8 mouse cellular contexts compared by ENCODE assay signal in the genomic region with DNA sequence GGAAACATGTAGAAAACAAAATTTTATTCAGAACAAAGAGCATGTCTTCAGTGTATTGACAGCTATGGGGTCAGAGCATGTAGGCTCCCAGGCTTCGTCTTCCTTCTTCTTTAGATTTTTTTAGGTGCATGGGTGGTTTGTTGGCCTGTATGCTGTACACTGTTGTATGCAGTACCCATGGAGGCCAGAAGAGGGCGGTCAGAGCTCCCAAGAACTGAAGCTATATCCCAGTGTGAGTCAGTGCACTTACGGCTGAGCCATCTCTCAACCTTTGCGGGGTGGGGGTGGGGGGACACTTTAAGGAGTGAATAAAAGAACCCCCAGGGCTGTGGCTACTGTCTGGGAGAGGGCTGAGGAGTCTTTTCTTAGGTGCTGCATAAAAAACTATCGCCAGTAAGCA. TPM values are rescaled to one million over a fixed set of nuclear protein-coding genes. Genes with fewer than 3 reads are reported as not detected.
DNase-seq lines count a peak whose midpoint lies in the region; ATAC-seq lines count a peak whose summit lies in the region.

No protein-coding gene starts in this region.

- no peak overlapping the region for H3K4me2 ChIP-seq in midbrain, embryonic 15.5 days
- no peak overlapping the region for H3K4me2 ChIP-seq in hindbrain, embryonic 16.5 days (ENCODE audit: low read length)
- no peak overlapping the region for H3K4me2 ChIP-seq in neural tube, embryonic 14.5 days (ENCODE audit: low read depth, low read length)

- H3K9ac ChIP-seq in midbrain, embryonic 15.5 days, result no peak overlapping the region
- H3K9ac ChIP-seq in hindbrain, embryonic 16.5 days (ENCODE audit: low read depth, low read length), result no peak overlapping the region
- H3K9ac ChIP-seq in neural tube, embryonic 14.5 days (replicated peaks; ENCODE audit: low read depth, low read length), result no peak overlapping the region

- H3K27me3 ChIP-seq in midbrain, embryonic 10.5 days (ENCODE audit: low read depth, poor library complexity, severe bottlenecking), result peaks cover 6% of the 10 kb centered on the region; the same call in 1 of the 2 replicates
- no peaks in the 10 kb centered on the region for H3K27me3 ChIP-seq in midbrain, embryonic 15.5 days (replicated peaks)
- 0 out of 2 replicates have a peak, but pooled peaks cover 16% of the 10 kb centered on the region for H3K27me3 ChIP-seq in forebrain, embryonic 10.5 days (ENCODE audit: poor library complexity, severe bottlenecking)
- H3K27me3 ChIP-seq in hindbrain, embryonic 16.5 days (replicated peaks; ENCODE audit: control insufficient read depth, insufficient read depth, low read length), result no peaks in the 10 kb centered on the region
- no peaks in the 10 kb centered on the region for H3K27me3 ChIP-seq in neural tube, embryonic 14.5 days (ENCODE audit: control insufficient read depth, insufficient read depth, low read length)

- no peaks in the 10 kb centered on the region for H3K9me3 ChIP-seq in midbrain, embryonic 10.5 days (replicated peaks)
- no peaks in the 10 kb centered on the region for H3K9me3 ChIP-seq in midbrain, embryonic 15.5 days
- no peaks in the 10 kb centered on the region for H3K9me3 ChIP-seq in forebrain, embryonic 10.5 days
- no peaks in the 10 kb centered on the region for H3K9me3 ChIP-seq in hindbrain, embryonic 16.5 days (ENCODE audit: control insufficient read depth, low read length)
- H3K9me3 ChIP-seq in neural tube, embryonic 14.5 days (ENCODE audit: control insufficient read depth, low read length), result no peaks in the 10 kb centered on the region

- ATAC-seq in midbrain, embryonic 15.5 days (replicated peaks), result no peak
- ATAC-seq in hindbrain, embryonic 16.5 days, result peak; percentile 65
- peak; percentile 63 for ATAC-seq in neural tube, embryonic 14.5 days (ENCODE audit: low read depth)

- H3K27ac ChIP-seq in midbrain, embryonic 10.5 days (replicated peaks), result no peak overlapping the region
- H3K27ac ChIP-seq in midbrain, embryonic 15.5 days, result no peak overlapping the region
- H3K27ac ChIP-seq in forebrain, embryonic 10.5 days, result no peak overlapping the region
- H3K27ac ChIP-seq in hindbrain, embryonic 16.5 days (ENCODE audit: low read depth, low read length), result no peak overlapping the region
- no peak overlapping the region for H3K27ac ChIP-seq in neural tube, embryonic 14.5 days (ENCODE audit: low read depth, low read length)

- H3K4me3 ChIP-seq in midbrain, embryonic 10.5 days, result no peak overlapping the region
- no peak overlapping the region for H3K4me3 ChIP-seq in midbrain, embryonic 15.5 days
- no peak overlapping the region for H3K4me3 ChIP-seq in forebrain, embryonic 10.5 days
- H3K4me3 ChIP-seq in hindbrain, embryonic 16.5 days (ENCODE audit: low read length), result no peak overlapping the region
- no peak overlapping the region for H3K4me3 ChIP-seq in neural tube, embryonic 14.5 days (ENCODE audit: low read depth, low read length)

- H3K36me3 ChIP-seq in midbrain, embryonic 10.5 days, result no peaks in the 10 kb centered on the region
- H3K36me3 ChIP-seq in midbrain, embryonic 15.5 days (replicated peaks), result no peaks in the 10 kb centered on the region
- no peaks in the 10 kb centered on the region for H3K36me3 ChIP-seq in forebrain, embryonic 10.5 days (replicated peaks)
- no peaks in the 10 kb centered on the region for H3K36me3 ChIP-seq in hindbrain, embryonic 16.5 days (ENCODE audit: control insufficient read depth, insufficient read depth, low read length)
- no peaks in the 10 kb centered on the region for H3K36me3 ChIP-seq in neural tube, embryonic 14.5 days (ENCODE audit: control insufficient read depth, insufficient read depth, low read length)

- intact Hi-C loops in left cerebral cortex, postnatal 4 days (cut with DNase I), result loop anchor here (5.0 kb wide), 2 partner anchors 43 to 148 kb away; no protein-coding TSS in a partner anchor

- WGBS in midbrain, embryonic 10.5 days, result 38% methylated on average over 5 of the region's 5 CpGs
- 35% methylated on average over 5 of the region's 5 CpGs for WGBS in midbrain, embryonic 15.5 days
- 38% methylated on average over 5 of the region's 5 CpGs for WGBS in forebrain, embryonic 10.5 days
- 28% methylated on average over 5 of the region's 5 CpGs for WGBS in hindbrain, embryonic 16.5 days
- 33% methylated on average over 5 of the region's 5 CpGs for WGBS in neural tube, embryonic 14.5 days

- DNase-seq in midbrain, embryonic 10.5 days (ENCODE audit: low spot score), result peak; percentile 68
- DNase-seq in adrenal gland, postnatal 25 days, result peak; percentile 74
- DNase-seq in forebrain, embryonic 10.5 days (ENCODE audit: extremely low spot score, low spot score), result peak; percentile 65
- DNase-seq in left cerebral cortex, postnatal 4 days, result peak; percentile 88
- peak; percentile 32 for DNase-seq in testis, postnatal 14 days (ENCODE audit: low spot score)

- H3K4me1 ChIP-seq in midbrain, embryonic 10.5 days, result peaks cover 24% of the 10 kb centered on the region
- peaks cover 19% of the 10 kb centered on the region for H3K4me1 ChIP-seq in midbrain, embryonic 15.5 days
- peaks cover 28% of the 10 kb centered on the region for H3K4me1 ChIP-seq in forebrain, embryonic 10.5 days
- H3K4me1 ChIP-seq in hindbrain, embryonic 16.5 days (ENCODE audit: control insufficient read depth, insufficient read depth, low read depth, low read length), result peaks cover 8% of the 10 kb centered on the region
- H3K4me1 ChIP-seq in neural tube, embryonic 14.5 days (ENCODE audit: control insufficient read depth, insufficient read depth, low read length), result peaks cover 5% of the 10 kb centered on the region; the same call in 1 of the 2 replicates

RNA-seq across cellular contexts. Expression of a gene that starts 30.2 kb away (rescaled TPM):
- 8.9 and 9.9 TPM in 2 replicates for polyA plus RNA-seq in midbrain, embryonic 10.5 days (2016; fragmentation: Nextera tagmentation; extraction: Ambion mirVana)
- 8.9 and 10.2 TPM in 2 replicates for polyA plus RNA-seq in midbrain, embryonic 15.5 days (2015; fragmentation: Nextera tagmentation; extraction: Ambion mirVana)
- total RNA-seq in adrenal gland, postnatal 25 days (2021), result 49.0 and 64.9 TPM in 2 replicates
- polyA plus RNA-seq in forebrain, embryonic 10.5 days (2016; fragmentation: Nextera tagmentation; extraction: Ambion mirVana), result 8.1 and 8.4 TPM in 2 replicates
- 11.0 and 12.3 TPM in 2 replicates for polyA plus RNA-seq in hindbrain, embryonic 16.5 days (2015; fragmentation: Nextera tagmentation; extraction: Ambion mirVana)
- total RNA-seq in left cerebral cortex, postnatal 4 days (2021), result 10 to 100 TPM; 16.3 to 25.7 TPM
- 7.4 and 9.6 TPM in 2 replicates for polyA plus RNA-seq in neural tube, embryonic 14.5 days (2014; fragmentation: Nextera tagmentation; extraction: Ambion mirVana)

Comparison
In these comparisons a context has a peak if more than half of its experiments do, and no peak if none do; other contexts are left out.
1. DNase-seq: peak in every context shown above with its lines; median percentile 88 in left cerebral cortex, postnatal 4 days; 74 in adrenal gland, postnatal 25 days; 68 in midbrain, embryonic 10.5 days; 65 in forebrain, embryonic 10.5 days; 32 in testis, postnatal 14 days.